ENCODE assay signal across 14 mouse cellular contexts in genomic region chr3:123064186-123064585, GRCm38 (mm10). TPM values are rescaled to one million over a fixed set of nuclear protein-coding genes. Genes with fewer than 3 reads are reported as not detected.
DNase-seq lines count a peak whose midpoint lies in the region; ATAC-seq lines count a peak whose summit lies in the region.
"Had no signal": no experiment of that assay in that cellular context is flagged by ENCODE, and none has a peak within 500 bp of the region (broad histone marks: within the 10 kb centered on the region; RNA-seq: fewer than 3 reads in every experiment).

No protein-coding gene starts in this region.

- H3K4me3 ChIP-seq in embryonic facial prominence, embryonic 14.5 days (ENCODE audit: low read depth, low read length): no peak overlapping the region
- H3K4me3 ChIP-seq in liver, embryonic 13.5 days (replicated peaks): no peak overlapping the region
- no peak overlapping the region for H3K4me3 ChIP-seq in stomach, embryonic 16.5 days (replicated peaks; ENCODE audit: low read length)
- H3K4me3 ChIP-seq: gastrocnemius, adult 2 months; hindbrain, embryonic 12.5 days had no signal

- 0 out of 2 replicates have a peak overlapping the region, but pooled peaks have one; percentile 14 for H3K9ac ChIP-seq in embryonic facial prominence, embryonic 14.5 days (ENCODE audit: low read depth, low read length)
- H3K9ac ChIP-seq in liver, embryonic 13.5 days: no peak overlapping the region
- no peak overlapping the region for H3K9ac ChIP-seq in stomach, embryonic 16.5 days (ENCODE audit: low read length)
- H3K9ac ChIP-seq: hindbrain, embryonic 12.5 days had no signal

- H3K27me3 ChIP-seq in embryonic facial prominence, embryonic 14.5 days (replicated peaks; ENCODE audit: control insufficient read depth, insufficient read depth, low read length): no peaks in the 10 kb centered on the region
- H3K27me3 ChIP-seq in liver, embryonic 13.5 days: no peaks in the 10 kb centered on the region
- H3K27me3 ChIP-seq in stomach, embryonic 16.5 days (ENCODE audit: control insufficient read depth, insufficient read depth, low read length): no peaks in the 10 kb centered on the region
- H3K27me3 ChIP-seq: hindbrain, embryonic 12.5 days had no signal

- peaks cover 11% of the 10 kb centered on the region; the same call in 1 of the 2 replicates for H3K4me1 ChIP-seq in embryonic facial prominence, embryonic 14.5 days (ENCODE audit: control insufficient read depth, insufficient read depth, low read length)
- H3K4me1 ChIP-seq in liver, embryonic 13.5 days (replicated peaks): peaks cover 8% of the 10 kb centered on the region; the same call in 1 of the 2 replicates
- H3K4me1 ChIP-seq in stomach, embryonic 16.5 days (ENCODE audit: control insufficient read depth, insufficient read depth, low read length): peaks cover 25% of the 10 kb centered on the region

- DNase-seq in lung, adult 18-20 months: peak; percentile 37 to 46
- no peak for DNase-seq in lung, postnatal 10 days
- no peak for DNase-seq in embryonic facial prominence, embryonic 14.5 days (ENCODE audit: low spot score)
- DNase-seq in liver, embryonic 13.5 days: no peak
- DNase-seq in kidney, postnatal 14 days: no peak
- no peak for DNase-seq in cerebellum, postnatal 4 days (ENCODE audit: low spot score in 2 of 2)
- DNase-seq: cerebellum, adult 18-20 months; gastrocnemius, adult 2 months; kidney, adult 2 months; spleen, adult 18-20 months had no signal

- WGBS in embryonic facial prominence, embryonic 14.5 days: 16% methylated on average over 5 of the region's 5 CpGs
- WGBS in liver, embryonic 13.5 days (ENCODE audit: insufficient replicate concordance): 32% methylated on average over 5 of the region's 5 CpGs
- 23% methylated on average over 5 of the region's 5 CpGs for WGBS in stomach, embryonic 16.5 days

- no peak overlapping the region for H3K4me2 ChIP-seq in embryonic facial prominence, embryonic 14.5 days (ENCODE audit: low read depth, low read length)
- H3K4me2 ChIP-seq in liver, embryonic 13.5 days: peak overlapping the region; percentile 23; the same call in 1 of the 2 replicates
- no peak overlapping the region for H3K4me2 ChIP-seq in stomach, embryonic 16.5 days (ENCODE audit: low read depth, low read length)
- H3K4me2 ChIP-seq: hindbrain, embryonic 12.5 days had no signal

- H3K9me3 ChIP-seq in embryonic facial prominence, embryonic 14.5 days (ENCODE audit: control insufficient read depth, low read length): no peaks in the 10 kb centered on the region
- no peaks in the 10 kb centered on the region for H3K9me3 ChIP-seq in liver, embryonic 13.5 days (replicated peaks)
- H3K9me3 ChIP-seq in stomach, embryonic 16.5 days (replicated peaks; ENCODE audit: control insufficient read depth, low read length): no peaks in the 10 kb centered on the region
- H3K9me3 ChIP-seq: hindbrain, embryonic 12.5 days had no signal

- 0 out of 2 replicates have a peak, but pooled peaks have one; percentile 50 for ATAC-seq in embryonic facial prominence, embryonic 14.5 days (ENCODE audit: low read depth)
- no peak for ATAC-seq in liver, embryonic 13.5 days (ENCODE audit: low read depth)
- ATAC-seq in stomach, embryonic 16.5 days (ENCODE audit: insufficient read depth, low FRiP score): peak; percentile 88; the same call in 1 of the 2 replicates

- no peak overlapping the region for H3K27ac ChIP-seq in embryonic facial prominence, embryonic 14.5 days (replicated peaks; ENCODE audit: low read depth, low read length)
- no peak overlapping the region for H3K27ac ChIP-seq in liver, embryonic 13.5 days
- H3K27ac ChIP-seq in stomach, embryonic 16.5 days (ENCODE audit: low read length): peak overlapping the region; percentile 77
- H3K27ac ChIP-seq: gastrocnemius, adult 2 months; hindbrain, embryonic 12.5 days had no signal

- H3K36me3 ChIP-seq in embryonic facial prominence, embryonic 14.5 days (ENCODE audit: control insufficient read depth, insufficient read depth, low read length): no peaks in the 10 kb centered on the region
- no peaks in the 10 kb centered on the region for H3K36me3 ChIP-seq in liver, embryonic 13.5 days
- H3K36me3 ChIP-seq in stomach, embryonic 16.5 days (ENCODE audit: control insufficient read depth, insufficient read depth, low read length): no peaks in the 10 kb centered on the region
- H3K36me3 ChIP-seq: hindbrain, embryonic 12.5 days had no signal

RNA-seq across cellular contexts. Expression of gene Myoz2, which starts 29.4 kb away (rescaled TPM):
- 64.7 and 94.7 TPM in 2 replicates for polyA plus RNA-seq in embryonic facial prominence, embryonic 14.5 days (2014; fragmentation: Nextera tagmentation; extraction: Ambion mirVana)
- 0.45 and 0.61 TPM in 2 replicates for polyA plus RNA-seq in liver, embryonic 13.5 days (2015; fragmentation: Nextera tagmentation; extraction: Ambion mirVana)
- 3.6 and 21.6 TPM in 2 replicates for polyA plus RNA-seq in stomach, embryonic 16.5 days (2015; fragmentation: Nextera tagmentation; extraction: Ambion mirVana)
- polyA plus RNA-seq: forebrain, embryonic 11.5 days; liver, adult 2 months had no signal

Comparison
In these comparisons a context has a peak if more than half of its experiments do, and no peak if none do; other contexts are left out.
1. DNase-seq: peak in lung, adult 18-20 months (2 of 2); none in lung, postnatal 10 days (single experiment), embryonic facial prominence, embryonic 14.5 days (single experiment), liver, embryonic 13.5 days (single experiment), kidney, postnatal 14 days (single experiment) and cerebellum, postnatal 4 days (0 of 2).